Mouse (Mus musculus) lung, embryonic 14.5 days (tissue): ENCODE results near the gene Prok1. TPM values are rescaled to one million over a fixed set of nuclear protein-coding genes. Genes with fewer than 3 reads are reported as not detected.

ENCODE experiments used
- ATAC-seq: fragments of 200-750 bp; cut with Nextera tagmentation; 2 replicates; pipeline ENCODE4 v1.8.0; 2017; ENCODE audit warnings: mild to moderate bottlenecking, moderate TSS enrichment, moderate library complexity; ENCODE audit not compliant: insufficient read depth
- DNase-seq: peaks from one replicate; pipeline ENCODE4 v3.0.0-alpha.2; 2015
- H3K27ac ChIP-seq: fragments of 300-500 bp; sonication (generic); 2 replicates; pipeline ENCODE4 v1.5.1; 2014; ENCODE audit warnings: low read depth, mild to moderate bottlenecking, moderate library complexity
- H3K27me3 ChIP-seq: fragments of 300-500 bp; sonication (generic); 2 replicates; pipeline ENCODE4 v1.6.1; 2014; ENCODE audit warnings: low read length, control low read depth; ENCODE audit not compliant: insufficient read depth
- H3K36me3 ChIP-seq: fragments of 300-500 bp; sonication (generic); 2 replicates; pipeline ENCODE4 v1.6.1; 2014; ENCODE audit warnings: control low read depth; ENCODE audit not compliant: insufficient read depth
- H3K4me1 ChIP-seq: fragments of 300-500 bp; sonication (generic); 2 replicates; pipeline ENCODE4 v1.6.1; 2014; ENCODE audit warnings: antibody characterized with exemption, control low read depth; ENCODE audit not compliant: insufficient read depth
- H3K4me2 ChIP-seq: fragments of 300-500 bp; sonication (generic); 2 replicates; pipeline ENCODE4 v1.6.1; 2014; ENCODE audit warnings: mild to moderate bottlenecking
- H3K4me3 ChIP-seq: fragments of 300-500 bp; sonication (generic); 2 replicates; pipeline ENCODE4 v1.5.1; 2014; ENCODE audit warnings: low read depth, low read length
- H3K9ac ChIP-seq: fragments of 300-500 bp; sonication (generic); 2 replicates; pipeline ENCODE4 v1.6.1; 2014
- H3K9me3 ChIP-seq: fragments of 300-500 bp; sonication (generic); 2 replicates; pipeline ENCODE4 v1.6.1; 2016; ENCODE audit warnings: low read depth, low read length, control low read depth
- CTCF ChIP-seq: IDR thresholded peaks from 2 replicates; pipeline ENCODE4 v1.5.1; 2016; ENCODE audit warnings: antibody characterized with exemption, low read depth
- WGBS: fragments of 180-500 bp; shearing (Covaris S2); extraction: QIAGEN DNeasy Blood & Tissue Kit; methylation state at CpG from one replicate; pipeline ENCODE4 v1.1.7; 2014; 5-methylcytosine and 5-hydroxymethylcytosine counted together
- polyA plus RNA-seq: library from polyadenylated mRNA; unstranded; fragments of >200 nt; fragmentation: Nextera tagmentation; extraction: Ambion mirVana; gene quantifications from 2 replicates; pipeline ENCODE4 v1.2.1, GENCODE M21; 2014

Prok1 gene
- polyA plus RNA-seq, 1 experiment from 2014 or later = 0.12 TPM

DNA sequence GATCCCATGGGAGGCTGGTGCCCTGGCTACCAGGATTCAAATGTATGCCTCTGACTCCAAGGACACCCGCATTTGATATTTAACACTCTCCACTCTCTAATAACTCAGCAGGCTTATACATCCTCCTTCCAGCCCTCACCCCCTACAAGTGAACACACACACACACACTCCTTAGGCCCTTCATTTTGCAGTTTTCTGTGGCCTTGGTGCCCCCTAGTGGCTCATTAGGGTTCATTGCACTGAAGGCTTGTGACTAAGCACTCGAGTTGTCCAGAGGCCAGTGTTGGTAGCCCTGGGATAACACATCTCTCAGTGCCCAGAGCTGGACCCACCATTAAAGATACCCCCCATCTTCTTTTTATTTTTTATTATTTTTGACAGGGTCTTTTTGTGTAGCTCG lies 34.3 kb upstream of the Prok1 start:
- H3K27ac ChIP-seq = no peak overlapping the region
- no peaks in the 10 kb centered on the region for H3K36me3 ChIP-seq
- DNase-seq (peak; percentile 84), ATAC-seq (peak; percentile 55; the same call in 1 of the 2 replicates)
- H3K4me1 ChIP-seq = no peaks in the 10 kb centered on the region
- TF ChIP-seq CTCF = peak; percentile 88
- H3K4me2 ChIP-seq = no peak overlapping the region
- no peak overlapping the region for H3K4me3 ChIP-seq
- 10% methylated on average over 3 of the region's 3 CpGs for WGBS
- no peaks in the 10 kb centered on the region for H3K9me3 ChIP-seq
- H3K9ac ChIP-seq = no peak overlapping the region
- no peaks in the 10 kb centered on the region for H3K27me3 ChIP-seq

DNA sequence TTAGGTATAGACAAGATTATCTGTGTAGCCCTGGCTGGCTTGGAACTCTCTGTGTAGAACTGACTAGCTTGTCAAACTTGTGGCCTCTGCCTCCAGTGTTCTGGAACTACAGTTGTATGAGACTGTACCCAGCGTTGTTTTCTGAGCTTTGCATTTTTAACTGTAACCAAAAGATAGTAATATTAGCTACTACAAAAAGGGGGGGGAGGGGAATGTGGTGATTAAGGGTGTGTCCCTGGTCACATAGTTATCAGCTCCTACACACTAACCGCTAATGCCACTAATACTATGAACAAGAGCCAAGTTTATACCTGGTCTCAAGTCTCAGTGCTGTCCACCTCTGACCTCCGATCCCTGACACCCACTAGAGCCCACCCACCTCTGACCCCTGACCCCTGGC lies 32.9 kb upstream of the Prok1 start:
- no peaks in the 10 kb centered on the region for H3K27me3 ChIP-seq
- H3K4me3 ChIP-seq = no peak overlapping the region
- no peaks in the 10 kb centered on the region for H3K36me3 ChIP-seq
- WGBS = 77% methylated on average over 3 of the region's 3 CpGs
- no peaks in the 10 kb centered on the region for H3K9me3 ChIP-seq
- H3K9ac ChIP-seq = no peak overlapping the region
- H3K4me1 ChIP-seq = no peaks in the 10 kb centered on the region
- H3K27ac ChIP-seq = no peak overlapping the region
- DNase-seq (no peak), ATAC-seq (no peak)
- no peak overlapping the region for H3K4me2 ChIP-seq
- TF ChIP-seq CTCF = no peak

DNA sequence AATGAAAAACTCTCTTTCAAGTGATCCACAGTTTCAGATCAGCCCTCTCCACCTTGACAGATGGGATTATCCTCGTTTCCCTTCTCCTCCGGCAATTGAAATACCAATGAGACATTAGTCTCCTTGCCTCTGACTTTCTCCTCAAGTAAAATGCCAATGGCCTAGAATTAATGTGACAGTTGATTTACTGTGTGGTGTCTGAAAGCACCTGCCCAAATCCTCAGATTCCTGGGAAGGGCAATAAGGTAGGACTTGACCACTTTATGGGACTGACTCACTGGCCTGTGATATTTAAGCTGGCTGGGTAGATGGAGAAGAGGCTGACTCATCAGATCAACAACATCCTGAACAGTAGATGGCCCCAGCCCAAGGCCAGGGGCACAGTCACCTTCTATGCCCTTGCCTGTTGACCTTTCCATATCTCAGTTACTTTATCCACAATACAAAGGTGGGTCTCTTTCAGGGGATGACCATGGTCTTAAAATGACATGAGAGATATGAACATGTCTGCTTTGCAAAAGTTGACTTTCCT lies 27.4 kb upstream of the Prok1 start:
- no peak for TF ChIP-seq CTCF
- H3K4me3 ChIP-seq = no peak overlapping the region
- H3K4me1 ChIP-seq = no peaks in the 10 kb centered on the region
- H3K4me2 ChIP-seq = no peak overlapping the region
- H3K9me3 ChIP-seq = no peaks in the 10 kb centered on the region
- no peak overlapping the region for H3K9ac ChIP-seq
- ATAC-seq (no peak), DNase-seq (no peak)
- 65% methylated on average over 2 of the region's 2 CpGs for WGBS
- no peaks in the 10 kb centered on the region for H3K27me3 ChIP-seq
- H3K36me3 ChIP-seq = no peaks in the 10 kb centered on the region
- H3K27ac ChIP-seq = no peak overlapping the region

DNA sequence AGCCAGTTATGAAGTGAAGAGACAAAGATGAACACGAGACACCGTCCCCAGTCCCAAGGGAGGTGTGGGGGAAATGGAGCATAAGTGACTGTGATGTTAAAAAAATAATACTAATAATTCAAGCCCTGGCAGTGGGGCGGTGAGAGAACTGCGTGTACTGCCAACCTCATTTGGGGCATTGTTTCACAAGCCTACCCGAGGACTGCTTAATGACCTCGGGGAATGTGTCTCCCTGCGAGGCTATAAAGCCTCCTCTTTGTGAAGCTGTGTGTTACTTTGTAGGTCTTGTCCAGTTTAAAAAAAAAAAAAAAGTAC lies 22.3 kb upstream of the Prok1 start:
- Histone ChIP-seq H3K9me3 (no peaks in the 10 kb centered on the region), H3K4me3 (no peak overlapping the region), H3K9ac (no peak overlapping the region), H3K27ac (no peak overlapping the region), H3K4me1 (no peaks in the 10 kb centered on the region), H3K4me2 (no peak overlapping the region), H3K27me3 (no peaks in the 10 kb centered on the region), H3K36me3 (no peaks in the 10 kb centered on the region)
- DNase-seq = no peak
- ATAC-seq = no peak
- 48% methylated on average over 7 of the region's 7 CpGs for WGBS
- TF ChIP-seq CTCF = no peak

DNA sequence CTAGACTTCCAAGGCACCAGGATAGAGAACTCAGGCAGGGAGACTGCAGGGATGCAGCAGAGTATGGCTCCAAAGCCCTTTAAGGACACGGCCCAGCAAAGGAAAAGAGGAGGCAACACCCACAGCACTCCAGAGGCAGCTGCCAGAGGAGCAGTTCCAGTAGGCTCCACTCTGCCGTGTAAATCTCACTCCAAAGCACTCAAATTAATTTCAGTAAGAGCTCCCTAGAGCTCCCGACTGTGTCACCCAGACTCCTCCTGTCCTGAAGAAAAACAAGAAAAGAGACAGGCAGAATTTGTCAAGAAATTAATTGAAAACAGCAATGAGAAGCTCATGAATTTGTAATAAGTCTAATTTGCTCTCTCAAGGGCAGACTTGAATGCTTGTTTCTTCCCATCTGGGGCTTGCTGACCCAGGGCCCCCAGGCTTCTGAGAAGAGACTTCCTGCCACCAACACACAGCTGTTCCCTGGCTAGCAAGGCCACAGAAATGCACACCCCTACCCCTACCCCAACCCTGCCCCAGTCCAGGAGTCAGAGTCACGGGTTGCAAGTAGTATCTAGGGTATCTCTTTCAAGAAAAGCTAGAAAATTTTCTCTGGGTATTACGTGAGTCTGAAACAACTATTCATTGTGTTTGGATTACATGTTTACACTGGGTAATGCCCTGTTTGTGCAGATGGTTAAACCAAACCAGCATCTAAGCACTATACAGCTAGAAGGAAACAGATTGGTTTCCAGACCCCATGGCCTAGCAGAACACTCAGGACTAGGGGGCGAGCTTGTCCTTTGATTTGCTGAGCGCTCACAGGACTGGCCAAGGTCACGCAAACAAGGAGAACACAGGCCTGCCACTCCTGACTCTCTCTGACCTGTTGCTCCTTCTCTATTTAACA lies 21.7 kb upstream of the Prok1 start:
- H3K9ac ChIP-seq = no peak overlapping the region
- no peak for DNase-seq
- 44% methylated on average over 8 of the region's 8 CpGs for WGBS
- TF ChIP-seq CTCF = no peak
- H3K4me1 ChIP-seq = no peaks in the 10 kb centered on the region
- no peak overlapping the region for H3K4me3 ChIP-seq
- no peak overlapping the region for H3K27ac ChIP-seq
- no peak for ATAC-seq
- H3K4me2 ChIP-seq = no peak overlapping the region
- H3K36me3 ChIP-seq = no peaks in the 10 kb centered on the region
- no peaks in the 10 kb centered on the region for H3K9me3 ChIP-seq
- H3K27me3 ChIP-seq = no peaks in the 10 kb centered on the region

DNA sequence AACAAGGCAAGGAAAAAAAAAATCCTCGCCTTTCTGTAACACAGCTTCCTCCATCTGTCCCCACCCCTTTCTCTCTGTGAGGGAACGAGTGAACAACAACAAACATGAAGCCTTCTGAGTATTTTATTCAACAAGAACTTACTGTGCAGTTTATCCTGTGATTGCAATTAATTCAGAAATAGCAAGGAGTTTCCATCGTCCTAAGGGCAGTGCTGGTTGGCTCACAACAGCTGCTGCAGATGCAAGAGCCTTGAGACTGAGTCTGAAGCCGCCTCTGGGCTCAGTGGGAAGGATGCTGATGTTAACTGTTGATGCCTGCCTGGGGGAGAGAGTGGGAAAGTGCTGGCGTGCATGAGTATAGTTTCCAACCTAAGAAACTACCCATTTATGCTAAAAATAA lies 18.4 kb upstream of the Prok1 start:
- Histone ChIP-seq H3K9me3 (no peaks in the 10 kb centered on the region), H3K27me3 (no peaks in the 10 kb centered on the region), H3K9ac (no peak overlapping the region), H3K4me1 (no peaks in the 10 kb centered on the region), H3K27ac (no peak overlapping the region), H3K4me2 (no peak overlapping the region), H3K4me3 (no peak overlapping the region), H3K36me3 (no peaks in the 10 kb centered on the region)
- DNase-seq = no peak
- TF ChIP-seq CTCF = no peak
- ATAC-seq = no peak
- WGBS = 56% methylated on average over 5 of the region's 5 CpGs

DNA sequence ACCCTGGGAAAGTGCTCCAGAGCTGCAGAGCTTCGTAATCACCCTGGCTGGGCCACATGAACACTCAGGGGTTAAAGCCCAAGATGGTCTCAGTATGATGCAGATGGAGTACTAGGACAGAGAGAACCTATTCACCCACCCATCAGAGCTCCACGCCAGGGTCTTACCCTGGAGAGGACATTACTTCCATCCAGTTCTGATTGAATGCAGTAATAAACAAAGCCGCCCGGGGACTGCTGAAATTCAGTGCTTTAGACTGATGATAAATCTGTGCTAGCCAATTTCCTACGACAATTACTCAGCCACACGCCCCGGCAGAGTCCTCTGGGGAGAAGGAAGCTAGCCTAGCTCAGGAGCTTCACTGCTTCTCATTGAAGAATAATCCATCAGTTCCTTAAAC lies 17.2 kb upstream of the Prok1 start:
- 37% methylated on average over 7 of the region's 7 CpGs for WGBS
- H3K27me3 ChIP-seq = no peaks in the 10 kb centered on the region
- DNase-seq (no peak), ATAC-seq (no peak)
- H3K4me1 ChIP-seq = no peaks in the 10 kb centered on the region
- H3K4me3 ChIP-seq = no peak overlapping the region
- no peaks in the 10 kb centered on the region for H3K36me3 ChIP-seq
- no peaks in the 10 kb centered on the region for H3K9me3 ChIP-seq
- H3K27ac ChIP-seq = no peak overlapping the region
- no peak overlapping the region for H3K4me2 ChIP-seq
- H3K9ac ChIP-seq = no peak overlapping the region
- no peak for TF ChIP-seq CTCF
